Mouse (Mus musculus): ENCODE measurements around the gene Cdc42ep1. TPM values are rescaled to one million over a fixed set of nuclear protein-coding genes. Genes with fewer than 3 reads are reported as not detected.

Cdc42ep1 gene
- total RNA-seq (2021), result 1 to 10 TPM; 8.5 to 10.0 TPM
- long read RNA-seq, experiment 1, transcript Cdc42ep1-201 (3 exons, 2,560 nt), result major isoform, 12 of 15 reads
- long read RNA-seq, experiment 1, partial matches to known transcripts, result 1 of 15 reads
- long read RNA-seq, experiment 1, other reads (novel, unspliced or antisense), result 2 of 15 reads
- long read RNA-seq, experiment 2, transcript Cdc42ep1-201 (3 exons, 2,560 nt), result major isoform, 8 of 10 reads
- long read RNA-seq, experiment 2, partial matches to known transcripts, result 2 of 10 reads
- long read RNA-seq, experiment 2, other reads (novel, unspliced or antisense), result 0 of 10 reads

- H3K4me3 ChIP-seq, result peak within 1 kb of the TSS; percentile 87
- intact Hi-C loops (cut with DNase I), result no loop called here
These were observed at the start of gene Cdc42ep1 for GRCm38 (mm10) chr15:78842371-78843163. Gene Cdc42ep1, plus strand, starts transcription at chr15:78842624.

DNA sequence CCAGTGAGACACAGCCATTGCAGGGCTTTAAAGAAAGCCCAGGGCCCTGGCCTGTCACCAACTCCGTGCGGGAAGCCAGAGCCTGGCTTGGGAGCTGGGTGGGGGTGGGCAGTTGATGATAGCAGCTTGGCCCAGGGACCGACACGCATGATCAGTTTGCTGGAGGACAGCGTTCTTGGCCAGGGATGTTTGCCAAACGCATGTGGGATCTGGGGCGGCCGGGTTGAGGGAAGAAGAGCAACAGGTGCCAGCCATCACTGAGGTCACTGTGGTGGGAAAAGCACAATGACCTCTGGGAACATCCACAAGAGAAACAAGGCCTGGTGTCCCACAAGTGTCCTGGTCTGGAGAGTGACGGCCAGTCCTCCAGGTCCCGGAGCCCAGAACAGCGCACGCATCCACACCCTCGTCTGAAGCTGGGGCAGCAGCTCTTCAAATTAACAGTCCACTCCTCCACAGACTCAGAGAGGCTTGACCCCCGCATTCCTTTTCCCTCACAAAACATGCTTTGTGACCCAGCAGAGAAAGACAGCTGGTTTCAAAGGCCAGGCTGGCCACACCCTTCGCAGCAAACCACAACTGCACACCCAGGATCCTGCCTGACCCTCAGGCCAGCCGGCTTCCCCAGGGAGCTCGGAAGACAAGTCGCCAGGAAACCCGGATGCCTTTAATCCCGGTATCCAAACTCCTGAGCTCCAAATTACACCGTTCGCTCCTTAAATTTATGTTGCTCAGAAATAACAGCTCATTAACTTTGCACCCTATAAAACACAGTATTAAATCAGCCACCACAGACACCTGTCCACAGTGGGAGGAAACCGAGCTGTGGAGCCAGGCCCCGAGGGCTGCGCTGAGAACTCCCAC is 46.0 kb upstream of the Cdc42ep1 start:
- Histone ChIP-seq H3K4me3 (peak overlapping the region; percentile 68), H3K27ac (peak overlapping the region; percentile 66)
- intact Hi-C loops (cut with DNase I), result no loop called here
- TF ChIP-seq CTCF (IDR thresholded peaks at IDR 0.05), result no peak
- peak; percentile 77 for DNase-seq

More at GRCm38 (mm10) chr15:78842371-78843163, at the start of gene Cdc42ep1:
- TF ChIP-seq CTCF (IDR thresholded peaks at IDR 0.05), result peak; percentile 13; the same call in 1 of the 2 replicates
- peak within 1 kb of the TSS; percentile 98 for H3K27ac ChIP-seq
- DNase-seq, result peak; percentile 88

GRCm38 (mm10) chr15:78797060-78797329 is 45.4 kb upstream of the Cdc42ep1 start:
- no peak for DNase-seq
- peak overlapping the region; percentile 66 for H3K27ac ChIP-seq
- H3K4me3 ChIP-seq, result peak overlapping the region; percentile 68
- intact Hi-C loops (cut with DNase I), result no loop called here
- no peak for TF ChIP-seq CTCF (IDR thresholded peaks at IDR 0.05)

DNA sequence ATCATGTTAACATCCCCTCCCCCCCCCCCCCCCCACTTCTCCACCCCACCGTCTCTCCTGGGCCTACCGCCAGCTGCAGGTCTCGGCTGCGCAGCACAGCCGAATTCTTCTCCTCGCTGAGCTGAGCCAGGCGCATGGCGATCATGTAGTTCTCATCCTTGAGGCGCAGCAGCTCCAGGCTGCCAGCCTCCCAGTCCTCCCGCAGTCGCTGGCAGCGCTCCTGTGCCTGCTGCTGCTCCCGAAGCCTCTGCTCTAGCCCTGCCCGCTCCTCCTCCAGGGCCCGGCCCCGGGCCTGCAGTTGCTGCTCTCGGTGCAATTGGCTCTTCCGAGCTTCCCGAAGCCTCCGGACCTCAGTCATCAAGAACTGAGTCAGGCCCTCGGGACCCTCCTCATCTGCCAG is 43.4 kb upstream of the Cdc42ep1 start:
- Histone ChIP-seq H3K27ac (peak overlapping the region; percentile 78), H3K4me3 (peak overlapping the region; percentile 68)
- DNase-seq, result peak; percentile 68
- intact Hi-C loops (cut with DNase I), result no loop called here
- no peak for TF ChIP-seq CTCF (IDR thresholded peaks at IDR 0.05)

- Histone ChIP-seq H3K27ac (peak overlapping the region; percentile 93), H3K4me3 (peak overlapping the region; percentile 94)
- TF ChIP-seq CTCF (IDR thresholded peaks at IDR 0.05), result no peak
- no peak for DNase-seq
- intact Hi-C loops (cut with DNase I), result no loop called here
These were observed 40.9 kb upstream of the Cdc42ep1 start for GRCm38 (mm10) chr15:78801571-78801970.

DNA sequence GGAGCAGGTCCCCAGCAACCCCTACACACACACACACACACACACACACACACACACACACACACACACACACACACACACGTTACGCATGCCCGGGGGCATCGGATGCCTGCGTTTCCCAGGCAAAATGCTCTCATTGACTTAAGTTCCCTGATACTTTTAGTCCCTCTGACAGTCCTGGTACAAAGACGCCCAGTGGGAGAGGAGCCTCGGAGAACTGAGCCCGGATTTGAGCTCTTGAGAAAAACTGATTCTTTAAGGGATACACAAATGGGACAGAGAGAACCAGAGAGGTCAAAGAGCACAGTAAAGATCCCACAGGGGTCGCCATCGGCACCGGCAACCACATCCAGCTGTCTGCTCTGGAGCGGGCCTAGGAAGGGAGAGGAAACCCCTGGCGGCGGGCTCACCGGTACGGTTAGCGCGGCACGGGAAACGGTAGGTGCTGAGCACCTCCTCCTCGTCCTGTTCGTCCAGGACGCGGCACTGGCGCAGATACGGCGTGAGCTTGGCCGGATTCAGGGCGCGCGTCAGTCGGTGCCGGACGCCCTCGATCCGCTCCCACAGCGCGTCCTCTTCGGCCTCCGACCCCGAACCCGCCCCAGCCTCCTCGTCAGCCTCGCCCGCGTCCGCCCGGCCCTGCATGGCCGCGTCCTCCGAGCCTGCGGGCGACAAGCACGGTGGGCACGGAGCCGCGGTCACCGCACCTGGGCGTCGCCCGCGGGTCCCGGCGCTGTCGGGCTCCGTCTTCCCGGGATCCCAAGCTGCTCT is 40.3 kb upstream of the Cdc42ep1 start:
- no peak; the same call in 1 of the 2 replicates for TF ChIP-seq CTCF (IDR thresholded peaks at IDR 0.05)
- Histone ChIP-seq H3K4me3 (peak overlapping the region; percentile 94), H3K27ac (peak overlapping the region; percentile 93)
- intact Hi-C loops (cut with DNase I), result no loop called here
- peak; percentile 58 for DNase-seq

DNA sequence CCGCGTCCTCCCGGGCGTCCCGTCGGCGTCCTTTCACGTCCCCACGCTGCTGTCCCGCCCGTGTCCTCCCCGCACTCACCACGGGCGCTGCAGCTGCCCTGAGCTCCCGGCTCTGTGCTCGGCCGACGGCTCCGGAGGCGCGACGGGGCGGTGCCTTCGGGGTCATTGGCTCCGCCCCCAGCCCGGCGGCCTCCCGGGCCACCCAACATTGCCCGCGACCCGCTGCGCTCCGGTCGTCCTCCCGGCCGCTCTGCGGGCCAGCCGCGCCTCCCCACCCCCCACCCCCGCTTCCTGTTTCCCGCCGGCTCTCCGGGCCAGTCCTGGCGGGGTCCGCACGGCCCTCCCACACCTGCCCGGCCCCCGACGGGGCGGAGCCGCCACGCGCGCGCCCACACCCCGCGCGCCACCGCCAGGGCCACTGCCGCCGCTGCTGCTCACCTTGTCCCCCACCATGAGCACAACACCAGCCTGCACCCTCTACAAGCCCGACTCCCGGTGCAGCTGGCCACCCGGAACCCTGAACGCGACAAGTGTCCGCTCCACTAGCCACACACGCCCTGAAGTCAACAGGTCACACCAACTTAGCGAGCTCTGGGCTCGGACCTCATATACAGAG is 39.5 kb upstream of the Cdc42ep1 start, which contains the start of gene Card10:
Gene Card10 (minus strand): TSS at position 267 of the 616 bp plus-strand sequence.
- TF ChIP-seq CTCF (IDR thresholded peaks at IDR 0.05), result no peak
- Histone ChIP-seq H3K4me3 (peak within 1 kb of the TSS; percentile 94), H3K27ac (peak within 1 kb of the TSS; percentile 93)
- DNase-seq, result peak; percentile 85
- intact Hi-C loops (cut with DNase I), result no loop called here

DNA sequence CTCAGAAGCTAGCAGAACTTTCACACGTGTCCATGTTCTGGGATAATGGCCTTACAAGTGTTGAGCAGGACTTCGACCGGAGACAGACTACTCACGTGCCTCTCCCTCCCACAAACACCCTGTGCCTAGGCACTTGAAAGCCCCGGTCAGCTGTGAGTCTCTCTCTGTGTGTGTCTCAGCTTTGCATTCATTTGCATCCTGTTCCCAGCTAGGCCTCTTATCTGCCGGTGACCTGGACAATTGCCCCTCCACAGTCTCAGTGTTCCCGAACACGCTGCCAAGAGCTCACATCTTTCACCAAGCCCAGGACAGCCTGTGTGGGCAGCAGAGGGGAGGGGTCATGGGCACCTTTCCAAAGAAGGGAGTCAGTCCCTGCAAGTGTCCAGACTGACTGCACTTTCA is 38.9 kb upstream of the Cdc42ep1 start:
- Histone ChIP-seq H3K27ac (peak overlapping the region; percentile 93), H3K4me3 (peak overlapping the region; percentile 94)
- intact Hi-C loops (cut with DNase I), result no loop called here
- peak; percentile 59 for DNase-seq
- TF ChIP-seq CTCF (IDR thresholded peaks at IDR 0.05), result no peak

- Histone ChIP-seq H3K27ac (peak overlapping the region; percentile 93), H3K4me3 (peak overlapping the region; percentile 94)
- intact Hi-C loops (cut with DNase I), result no loop called here
- no peak for TF ChIP-seq CTCF (IDR thresholded peaks at IDR 0.05)
- peak; percentile 64 for DNase-seq
These were observed 38.1 kb upstream of the Cdc42ep1 start for GRCm38 (mm10) chr15:78804326-78804725.

DNA sequence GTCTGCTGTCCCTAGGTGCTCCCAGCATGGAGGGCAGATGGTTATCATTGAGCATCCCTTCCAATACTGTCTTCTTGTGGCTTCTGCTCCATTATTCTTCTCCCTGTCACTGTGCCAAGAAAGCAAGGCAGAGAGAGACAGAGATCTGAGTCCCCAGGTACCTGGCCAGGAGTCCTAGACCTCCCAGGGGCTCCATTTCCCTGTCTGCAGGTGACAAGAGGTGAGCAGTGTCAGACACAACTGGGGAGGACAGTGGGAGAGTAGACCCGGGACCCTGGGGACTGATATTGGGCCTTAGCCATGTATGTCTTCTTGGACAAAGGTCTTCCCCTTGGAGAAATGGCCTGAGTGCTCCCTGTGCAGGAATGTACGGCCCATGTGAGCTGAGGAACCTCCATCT is 37.1 kb upstream of the Cdc42ep1 start:
- DNase-seq, result no peak
- intact Hi-C loops (cut with DNase I), result no loop called here
- no peak overlapping the region for H3K27ac ChIP-seq
- no peak overlapping the region for H3K4me3 ChIP-seq
- no peak for TF ChIP-seq CTCF (IDR thresholded peaks at IDR 0.05)

DNA sequence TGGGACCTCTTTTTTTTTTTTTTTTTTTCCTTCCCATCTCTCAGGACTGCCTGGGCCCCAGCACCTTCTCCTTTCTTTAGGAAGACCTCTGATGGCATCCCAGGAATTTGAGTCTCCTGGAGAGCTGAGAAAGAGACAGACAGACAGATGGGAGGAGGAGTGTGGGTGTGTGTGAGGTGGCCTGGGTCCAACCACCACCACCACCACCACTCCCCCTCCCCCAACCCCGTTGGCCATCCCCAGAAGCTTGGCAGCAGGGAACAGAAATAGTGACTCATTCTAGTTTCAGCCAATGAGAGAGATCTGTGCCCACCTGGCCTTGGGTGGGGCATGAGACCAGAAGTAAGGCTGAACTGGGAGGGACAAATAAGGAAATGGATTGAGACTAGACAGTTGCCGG is 35.8 kb upstream of the Cdc42ep1 start:
- TF ChIP-seq CTCF (IDR thresholded peaks at IDR 0.05), result no peak
- intact Hi-C loops (cut with DNase I), result no loop called here
- no peak for DNase-seq
- Histone ChIP-seq H3K4me3 (no peak overlapping the region), H3K27ac (no peak overlapping the region)

Measured in gastrocnemius, adult 2 months (tissue).